Mouse (Mus musculus): Measurements from ENCODE around the gene Gemin7. TPM values are rescaled to one million over a fixed set of nuclear protein-coding genes. Genes with fewer than 3 reads are reported as not detected.

Gemin7 gene
- total RNA-seq, 4 experiments from 2014 or later = 44.2 to 59.5 (median 51.3) TPM

DNA sequence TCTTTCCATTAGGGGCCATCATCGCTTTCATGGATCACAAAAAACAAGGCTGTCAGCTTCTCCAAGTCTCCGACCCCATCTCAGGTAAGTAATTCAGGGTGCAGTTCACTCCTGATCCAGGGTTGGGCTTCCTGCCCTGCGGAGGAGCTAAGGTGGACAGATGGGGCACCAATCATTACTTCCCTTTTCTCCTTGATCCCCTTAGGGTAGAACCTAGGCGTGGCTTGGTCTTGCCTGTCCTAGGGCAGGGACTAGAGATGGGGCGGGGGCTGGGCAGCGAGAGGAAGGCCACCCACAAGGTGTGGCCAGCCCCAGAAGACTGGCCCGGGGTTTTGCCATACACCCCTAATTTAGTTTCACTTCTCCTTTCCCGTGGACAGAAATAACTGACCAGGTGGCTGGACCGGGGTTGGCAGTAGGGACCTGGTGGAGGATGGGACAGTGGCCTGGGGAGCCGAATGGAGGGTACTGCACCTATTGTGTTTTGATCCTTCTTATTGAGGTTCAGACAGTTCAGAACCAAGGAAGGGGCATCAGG, 551 bp upstream of the Gemin7 start:
- no peak for DNase-seq (ENCODE audit: low spot score in 2 of 2)

DNA sequence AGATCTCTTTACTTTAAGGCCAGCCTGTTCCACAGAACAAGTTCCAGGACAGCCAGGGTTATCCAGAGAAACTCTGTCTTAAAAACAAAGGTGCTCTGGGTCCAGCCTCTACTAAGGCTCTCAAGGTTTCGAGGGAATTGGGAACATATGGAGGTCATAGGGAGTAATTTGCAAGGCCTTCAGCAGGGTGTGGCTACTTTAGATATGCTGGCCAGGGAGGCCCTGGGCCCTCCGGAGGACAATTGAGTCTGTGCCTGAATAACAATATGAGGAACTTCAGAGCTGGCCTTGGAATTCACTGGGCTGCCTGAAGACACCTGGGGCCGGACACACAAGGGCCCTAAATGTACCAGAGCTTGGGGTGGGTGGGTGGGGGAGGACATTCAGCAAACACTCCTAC, 1.8 kb downstream of the Gemin7 start:
- DNase-seq (ENCODE audit: low spot score in 2 of 2) = no peak

DNA sequence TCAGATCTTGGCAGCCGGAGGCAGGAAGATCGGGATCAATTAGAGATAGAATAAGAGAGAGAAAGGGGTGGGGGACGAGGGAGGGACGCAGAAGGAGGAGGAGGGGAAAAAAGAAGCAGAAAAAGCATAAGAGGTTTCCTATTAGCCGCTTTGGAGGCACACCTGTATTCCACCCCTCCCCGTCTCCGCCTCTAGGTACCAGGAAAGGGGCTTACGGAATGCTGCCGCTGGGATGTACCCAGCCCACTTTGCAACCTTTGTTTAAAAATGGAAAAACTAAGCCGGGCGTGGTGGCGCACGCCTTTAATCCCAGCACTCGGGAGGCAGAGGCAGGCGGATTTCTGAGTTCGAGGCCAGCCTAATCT, 3.6 kb downstream of the Gemin7 start:
- no peak for DNase-seq (ENCODE audit: low spot score in 2 of 2)

DNA sequence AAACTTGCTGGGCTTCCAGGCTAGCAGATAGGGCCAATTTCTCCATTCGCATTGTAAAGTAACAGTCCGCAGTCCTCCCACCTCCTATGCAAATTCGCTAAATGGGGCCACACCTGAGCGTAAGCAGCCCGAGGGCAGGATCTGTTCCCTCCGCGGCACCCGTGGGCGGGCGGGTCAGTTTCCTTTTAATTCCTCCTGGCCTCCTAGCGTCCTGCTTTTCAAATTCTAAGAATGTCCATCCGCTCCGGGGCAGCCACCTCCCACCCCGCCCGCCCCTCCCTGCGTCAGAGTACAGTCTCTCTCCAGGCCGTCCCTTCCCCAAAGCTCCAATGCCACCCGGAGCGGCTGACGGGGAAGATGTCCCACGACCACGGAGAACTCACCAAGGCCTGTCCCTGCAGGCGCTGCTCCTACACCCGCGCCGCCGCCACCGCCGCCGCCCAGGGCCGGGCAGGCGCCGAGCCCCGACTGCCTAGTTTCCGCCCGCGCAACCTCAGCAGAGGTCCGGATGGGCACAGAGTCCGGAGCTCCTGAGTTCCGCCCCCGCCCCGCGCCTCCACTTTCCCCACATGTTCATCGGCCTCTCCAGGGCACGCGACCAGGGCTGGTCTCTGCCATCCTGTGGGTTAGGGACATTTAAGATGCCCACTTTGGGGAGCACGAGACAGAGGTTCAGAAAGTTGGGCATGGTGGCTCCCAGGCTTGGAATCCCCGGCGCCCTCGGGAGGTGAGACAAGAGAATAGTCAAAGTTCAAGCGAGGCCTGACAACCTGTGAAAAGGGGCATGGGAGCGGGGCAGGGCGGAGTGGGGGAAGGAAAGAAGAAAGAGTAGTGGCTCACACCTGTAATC, 4.2 kb downstream of the Gemin7 start:
- peak; percentile 59 to 62 for DNase-seq (ENCODE audit: low spot score in 2 of 2)

DNA sequence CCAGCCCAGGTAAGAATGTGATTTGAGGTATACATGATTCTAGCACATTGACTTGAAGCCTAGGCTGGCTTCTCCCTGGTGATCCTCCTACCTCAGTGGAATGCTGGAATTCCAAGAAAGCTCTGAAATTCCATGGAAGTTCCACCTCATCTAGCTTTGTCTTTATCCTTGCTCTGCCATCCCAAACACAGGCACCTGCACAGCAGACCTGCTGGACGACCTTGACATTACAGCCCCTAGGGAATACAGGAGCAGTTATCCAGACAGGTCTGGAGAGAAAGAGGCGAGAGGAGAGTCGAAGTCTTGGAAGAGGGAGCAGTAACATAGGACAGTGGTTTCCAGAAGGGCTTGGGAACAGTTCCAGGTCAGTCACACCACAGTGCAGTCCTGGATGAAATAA, 7.7 kb downstream of the Gemin7 start:
- DNase-seq (ENCODE audit: low spot score in 2 of 2) = no peak

DNA sequence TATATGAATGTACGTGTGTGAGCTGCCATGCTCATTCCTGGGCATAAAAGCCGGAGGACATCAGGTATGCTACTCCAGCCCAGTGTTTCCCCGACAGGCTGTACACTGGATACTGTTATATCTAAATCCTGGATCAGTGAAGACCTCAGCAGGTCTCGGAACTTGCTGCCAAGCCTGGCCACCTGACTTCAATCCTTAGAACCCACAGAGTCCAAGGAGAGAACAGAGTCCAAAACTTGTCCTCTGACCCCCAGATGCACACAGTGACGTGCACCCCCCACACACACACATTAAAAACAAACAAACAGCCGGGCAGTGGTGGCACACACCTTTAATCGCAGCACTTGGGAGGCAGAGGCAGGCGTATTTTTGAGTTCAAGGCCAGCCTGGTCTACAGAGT, 10.0 kb downstream of the Gemin7 start:
- DNase-seq (ENCODE audit: low spot score in 2 of 2) = no peak

DNA sequence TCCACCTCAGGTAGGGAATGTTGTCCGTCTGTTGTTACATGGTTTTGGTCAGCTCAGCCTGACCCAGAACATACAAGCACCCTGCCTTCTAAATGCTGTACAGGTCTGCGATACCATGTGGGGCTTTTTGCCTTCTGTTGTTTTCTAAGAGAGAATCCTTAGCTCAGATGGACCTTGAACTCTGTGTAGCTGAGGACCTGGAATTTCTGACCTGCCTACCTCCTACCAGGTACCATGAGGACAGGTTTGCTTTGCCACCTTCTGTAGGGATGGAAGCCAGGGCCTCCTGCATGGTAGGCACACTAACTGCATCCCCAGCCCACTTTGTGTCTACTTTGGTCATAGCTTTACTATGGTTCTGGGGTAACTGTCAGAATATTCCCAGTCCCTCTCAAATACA, 11.6 kb downstream of the Gemin7 start:
- no peak for DNase-seq (ENCODE audit: low spot score in 2 of 2)

- no peak for DNase-seq (ENCODE audit: low spot score in 2 of 2)
These were observed 12.9 kb downstream of the Gemin7 start for GRCm38 (mm10) chr7:19564455-19564854.

DNA sequence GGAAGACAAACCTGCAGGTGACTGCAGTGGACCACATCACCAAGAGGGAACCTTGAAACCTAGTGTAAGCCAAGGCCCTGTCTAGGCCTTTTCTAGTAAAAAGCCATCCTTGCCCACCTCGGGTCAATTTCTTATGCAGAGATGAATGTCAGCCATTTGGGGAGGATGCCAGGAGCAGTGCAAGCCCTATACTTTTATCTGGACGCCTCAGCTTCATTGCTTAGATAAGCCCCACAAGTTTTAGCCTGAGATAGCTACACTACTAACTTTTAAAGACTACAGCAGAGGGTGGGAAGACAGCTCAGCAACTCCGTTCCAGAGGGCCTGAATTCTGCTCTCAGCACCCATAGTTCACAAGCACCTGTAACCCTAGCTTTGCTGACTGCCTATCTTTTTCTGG, 13.5 kb downstream of the Gemin7 start:
- DNase-seq (ENCODE audit: low spot score in 2 of 2) = no peak

DNA sequence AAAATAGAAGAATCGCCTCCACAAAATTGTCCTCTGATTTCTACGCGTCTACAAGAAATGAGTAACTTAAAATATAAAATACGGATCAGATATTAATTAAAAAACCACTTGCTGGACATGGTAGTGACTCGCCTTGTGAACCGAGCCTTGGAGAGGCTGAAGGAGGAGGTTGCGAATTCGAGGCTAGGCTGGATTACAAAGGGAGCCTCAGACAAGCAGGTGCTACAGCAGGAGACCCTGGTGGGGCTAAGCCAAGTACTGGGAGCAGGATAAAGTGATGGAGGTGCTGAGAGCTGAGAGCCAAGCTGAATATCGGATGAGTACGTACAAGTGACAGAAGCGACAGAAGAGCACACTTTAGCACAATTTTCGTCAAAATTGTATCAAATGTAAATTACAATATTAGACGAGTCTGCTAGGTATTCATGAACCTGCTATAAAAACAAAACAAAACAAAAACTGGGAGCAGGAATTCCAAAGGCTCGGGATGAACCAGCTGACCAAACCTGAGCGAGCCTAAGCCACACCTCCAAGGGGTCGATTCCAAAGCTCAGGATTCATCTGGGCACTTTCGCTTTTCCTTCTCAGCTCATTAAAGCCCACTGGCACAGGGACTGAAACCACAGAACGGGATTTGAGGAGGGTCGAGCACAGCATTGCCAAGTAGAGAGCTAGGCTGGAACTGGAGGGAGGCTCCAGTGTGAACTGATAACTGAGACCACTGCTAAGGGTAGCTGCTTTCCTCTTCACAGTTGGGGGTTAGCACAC, 14.6 kb downstream of the Gemin7 start, which contains the start of gene Ppp1r37:
TSS of gene Ppp1r37 (minus strand) at position 434 of the 768 bp plus-strand sequence.
- DNase-seq (ENCODE audit: low spot score in 2 of 2) = no peak

- peak; percentile 76 to 90 for DNase-seq (ENCODE audit: low spot score in 2 of 2)
These were observed 15.4 kb downstream of the Gemin7 start for GRCm38 (mm10) chr7:19561765-19562642.

DNA sequence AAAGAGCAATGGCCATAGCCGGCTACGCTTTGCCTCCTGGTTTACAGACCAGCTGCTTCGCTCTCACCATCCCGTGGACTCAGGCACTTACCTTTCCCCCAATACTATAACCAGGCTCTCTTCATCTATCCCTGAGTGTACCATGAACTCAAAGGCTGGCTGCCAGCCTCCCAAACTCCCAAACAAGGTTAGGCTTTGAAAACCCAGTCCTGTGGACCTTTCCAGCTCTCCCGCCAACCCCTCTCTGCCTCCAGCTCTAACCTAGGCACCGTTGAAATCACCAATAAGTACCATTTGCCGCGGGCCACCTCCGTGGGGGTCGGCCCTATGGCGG, 16.0 kb downstream of the Gemin7 start:
- no peak for DNase-seq (ENCODE audit: low spot score in 2 of 2)

GRCm38 (mm10) chr7:19560491-19561260, 16.7 kb downstream of the Gemin7 start:
- DNase-seq (ENCODE audit: low spot score in 2 of 2) = no peak

DNA sequence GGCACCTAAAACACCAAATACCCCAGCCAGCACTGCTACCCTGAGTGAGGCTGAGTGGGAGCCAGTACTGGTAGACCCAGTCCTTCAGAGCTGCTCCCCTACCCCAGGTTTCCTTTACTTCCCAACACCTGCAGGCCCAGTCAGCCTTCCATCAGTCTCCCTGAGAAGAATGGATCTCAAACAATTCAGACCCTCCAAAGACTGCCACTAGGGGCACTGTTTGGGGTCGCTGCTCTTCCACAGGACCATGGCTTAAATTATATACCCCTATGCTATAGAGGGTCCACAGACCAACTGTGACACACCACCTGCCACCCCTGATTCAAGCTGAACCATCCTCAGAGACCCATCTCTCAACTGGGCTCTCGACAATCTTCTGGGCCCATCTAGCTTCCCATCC, 18.4 kb downstream of the Gemin7 start:
- DNase-seq (ENCODE audit: low spot score in 2 of 2) = no peak

DNA sequence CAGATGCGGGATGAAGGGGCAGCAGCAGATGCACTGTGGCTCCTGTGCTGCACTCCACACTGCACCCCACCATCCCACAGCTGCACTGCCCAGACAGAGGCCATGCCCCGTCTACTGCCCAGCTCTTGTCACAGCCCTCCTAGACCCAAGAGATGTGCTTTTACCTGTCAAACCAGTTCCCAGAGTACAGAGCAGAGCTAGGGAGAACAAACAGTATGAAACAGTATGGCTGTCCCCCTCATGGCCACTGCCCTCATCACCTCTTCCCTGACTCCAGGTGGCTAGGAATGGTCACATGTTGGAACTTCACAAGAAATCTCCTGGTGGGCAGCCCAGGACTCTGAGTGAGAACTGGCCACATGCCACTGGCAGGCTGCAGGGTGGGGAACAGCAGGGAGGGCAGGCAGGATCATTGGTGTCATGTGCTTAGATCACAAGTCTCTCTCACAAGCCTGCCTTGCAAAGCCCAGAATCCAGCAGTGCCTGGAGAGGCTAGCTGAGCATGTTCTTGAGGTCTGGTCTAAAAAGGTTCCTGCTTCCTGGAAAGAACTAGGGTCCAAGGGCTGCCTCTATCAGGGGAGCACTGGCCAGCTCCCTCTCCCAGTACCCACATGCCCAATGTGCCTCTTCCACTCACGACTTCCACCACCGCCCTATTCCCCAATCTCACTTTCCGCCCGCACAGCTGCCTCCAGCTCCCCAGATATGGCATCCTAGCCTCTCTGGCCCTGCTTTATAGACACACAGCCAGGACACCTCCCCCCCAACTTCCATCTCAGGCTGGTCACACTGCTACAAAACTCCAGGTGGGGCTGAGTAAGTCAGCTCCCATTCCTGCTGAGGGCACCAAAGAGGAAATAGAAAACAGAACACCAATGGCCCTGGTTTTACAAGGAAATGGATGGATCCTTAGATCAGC, 19.2 kb downstream of the Gemin7 start:
- peak in 1 of 2 experiments; percentile 43 for DNase-seq (ENCODE audit: low spot score in 2 of 2)

DNA sequence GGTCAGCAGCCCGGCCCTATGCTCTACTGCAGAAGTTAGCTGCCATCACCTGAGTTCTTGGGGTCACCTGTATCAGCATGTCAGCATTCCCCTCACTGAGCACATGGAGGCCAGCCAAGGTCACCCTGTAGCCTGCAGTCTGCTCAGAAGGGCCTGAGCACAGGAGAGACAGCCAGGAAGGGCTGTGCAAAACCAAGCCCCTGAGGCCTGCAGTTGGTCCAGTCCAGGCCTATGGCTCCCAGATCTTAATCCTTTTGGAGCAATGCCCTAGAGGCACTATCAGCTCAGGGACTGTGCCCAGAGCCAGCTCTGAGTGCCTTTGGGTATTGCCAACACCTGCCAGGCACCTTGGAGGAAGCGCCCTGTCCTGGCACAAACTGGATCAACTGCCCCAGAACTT, 20.3 kb downstream of the Gemin7 start:
- no peak for DNase-seq (ENCODE audit: low spot score in 2 of 2)

GRCm38 (mm10) chr7:19554168-19554567, 23.2 kb downstream of the Gemin7 start:
- peak; percentile 45 to 72 for DNase-seq (ENCODE audit: low spot score in 2 of 2)

DNA sequence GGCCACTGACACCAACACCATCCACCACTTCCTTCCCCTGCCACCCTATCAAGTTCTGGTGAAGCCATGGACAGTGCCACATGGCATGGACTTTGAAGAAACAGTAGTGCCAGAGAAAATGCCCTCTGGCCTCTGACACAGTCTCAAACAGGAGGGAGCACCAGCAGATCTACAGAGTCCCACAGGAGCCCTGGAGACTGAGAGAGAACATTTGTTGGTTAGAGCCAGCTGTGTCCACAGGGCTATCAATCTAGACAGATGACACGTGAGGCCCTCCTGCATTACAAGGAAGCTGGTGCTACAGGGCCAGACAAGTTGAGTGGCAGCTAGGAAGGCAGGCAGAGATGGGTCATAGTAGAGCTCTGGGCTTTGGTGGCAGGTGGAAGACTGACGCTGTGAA, 25.0 kb downstream of the Gemin7 start:
- no peak for DNase-seq (ENCODE audit: low spot score in 2 of 2)

GRCm38 (mm10) chr7:19551634-19552033, 25.8 kb downstream of the Gemin7 start:
- DNase-seq (ENCODE audit: low spot score in 2 of 2) = no peak

GRCm38 (mm10) chr7:19549394-19549793, 28.0 kb downstream of the Gemin7 start:
- no peak for DNase-seq (ENCODE audit: low spot score in 2 of 2)
